Mouse (Mus musculus) heart, adult 2 months (tissue): Measurements from ENCODE around the gene Ezh2. TPM values are rescaled to one million over a fixed set of nuclear protein-coding genes. Genes with fewer than 3 reads are reported as not detected.
A peak's percentile ranks its signal among the peaks of the same experiment; 100 is the strongest.

ENCODE experiments used
- DNase-seq, 2 experiments: peaks; one replicate each; pipeline ENCODE4 v3.0.0; 2021
- H3K27ac ChIP-seq: fragments of 200-600 bp; 2 replicates; pipeline ENCODE4 v1.8.1; 2022
- H3K27me3 ChIP-seq: fragments of 200-500 bp; 2 replicates; pipeline ENCODE4 v1.6.1; 2012; ENCODE audit warnings: mild to moderate bottlenecking, low read length, inconsistent platforms, mixed read lengths; ENCODE audit not compliant: control insufficient read depth, insufficient read depth
- H3K36me3 ChIP-seq: fragments of 200-500 bp; 2 replicates; pipeline ENCODE4 v1.6.1; 2012; ENCODE audit warnings: low read length, inconsistent platforms; ENCODE audit not compliant: control insufficient read depth, insufficient read depth
- H3K4me1 ChIP-seq: fragments of 200-500 bp; 2 replicates; pipeline ENCODE4 v1.6.1; 2011; ENCODE audit warnings: low read length; ENCODE audit not compliant: control insufficient read depth, insufficient read depth
- H3K4me3 ChIP-seq: fragments of 200-600 bp; 2 replicates; pipeline ENCODE4 v1.8.1; 2022
- H3K79me2 ChIP-seq: fragments of 200-500 bp; replicated peaks from 2 replicates; pipeline ENCODE4 v1.6.1; 2012; ENCODE audit warnings: mild to moderate bottlenecking, inconsistent platforms, low read length, moderate library complexity, mixed read lengths; ENCODE audit not compliant: control insufficient read depth, insufficient read depth
- H3K9ac ChIP-seq: fragments of 200-500 bp; 2 replicates; pipeline ENCODE4 v1.6.1; 2012; ENCODE audit warnings: low read depth, mild to moderate bottlenecking, control low read depth, inconsistent platforms, low read length, mixed read lengths
- CTCF ChIP-seq: fragments of 200-600 bp; IDR thresholded peaks from 2 replicates; pipeline ENCODE4 v1.8.1; 2022; ENCODE audit warnings: antibody characterized with exemption, mild to moderate bottlenecking, moderate library complexity
- EP300 ChIP-seq: fragments of 200-500 bp; IDR thresholded peaks from 2 replicates; pipeline ENCODE4 v1.6.1; 2011; ENCODE audit warnings: low read depth, low read length, control low read depth; ENCODE audit not compliant: insufficient read depth
- POLR2A ChIP-seq: fragments of 200-500 bp; IDR thresholded peaks from 2 replicates; pipeline ENCODE4 v1.6.1; 2011; ENCODE audit warnings: mild to moderate bottlenecking, low read depth, low read length, control low read depth; ENCODE audit not compliant: insufficient read depth
- WGBS: fragments of 180-500 bp; shearing (Covaris S2); methylation state at CpG from one replicate; pipeline ENCODE4 v1.1.7; 2018; 5-methylcytosine and 5-hydroxymethylcytosine counted together
- intact Hi-C: fragments of 180-260 bp; cut with DNase I; formaldehyde crosslinking; loops from one replicate; pipeline ENCODE4 v1.15.1; 2025
- polyA plus RNA-seq: library from polyadenylated mRNA; depleted of rRNA; stranded (reverse); fragments of >200 nt; gene quantifications from 2 replicates; pipeline ENCODE4 v1.2.3, GENCODE M21; 2012
- total RNA-seq, 2 experiments: library from RNA; stranded (reverse); gene quantifications; 2 replicates each; pipeline ENCODE4 v1.2.3; 2021

The Ezh2 gene
- total and polyA plus RNA-seq, 3 experiments, result 3.9 to 9.6 (median 9.2) TPM

DNA sequence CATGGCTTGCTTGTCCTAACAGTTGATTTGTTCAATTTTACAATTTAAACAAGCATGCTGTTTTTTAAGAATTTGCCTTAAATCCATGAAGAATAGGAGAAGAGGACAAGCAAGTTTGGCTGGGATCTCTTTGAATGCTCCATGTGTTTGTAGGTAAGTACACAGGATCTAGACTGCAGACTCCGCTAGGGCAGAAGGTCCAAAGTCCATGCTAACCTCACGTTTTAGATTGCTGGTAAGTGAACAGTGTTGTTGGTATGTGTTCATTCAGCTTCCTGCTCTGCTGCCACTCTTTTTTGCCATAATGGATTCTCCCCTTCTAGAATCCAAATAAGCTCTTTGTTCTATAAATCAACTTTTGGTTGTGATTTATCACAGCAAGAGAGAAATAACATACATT is 68.0 kb downstream of the Ezh2 start:
- H3K79me2 ChIP-seq, result no peaks in the 10 kb centered on the region
- 79% methylated on average over 2 of the region's 2 CpGs for WGBS
- peaks cover 8% of the 10 kb centered on the region for H3K36me3 ChIP-seq
- H3K4me1 ChIP-seq, result no peaks in the 10 kb centered on the region
- DNase-seq, result no peak
- H3K27ac ChIP-seq, result no peak overlapping the region
- TF ChIP-seq POLR2A (no peak), CTCF (no peak), EP300 (no peak)
- no peak overlapping the region for H3K4me3 ChIP-seq
- no peak overlapping the region for H3K9ac ChIP-seq
- H3K27me3 ChIP-seq, result no peaks in the 10 kb centered on the region
- intact Hi-C loops, result no loop called here

DNA sequence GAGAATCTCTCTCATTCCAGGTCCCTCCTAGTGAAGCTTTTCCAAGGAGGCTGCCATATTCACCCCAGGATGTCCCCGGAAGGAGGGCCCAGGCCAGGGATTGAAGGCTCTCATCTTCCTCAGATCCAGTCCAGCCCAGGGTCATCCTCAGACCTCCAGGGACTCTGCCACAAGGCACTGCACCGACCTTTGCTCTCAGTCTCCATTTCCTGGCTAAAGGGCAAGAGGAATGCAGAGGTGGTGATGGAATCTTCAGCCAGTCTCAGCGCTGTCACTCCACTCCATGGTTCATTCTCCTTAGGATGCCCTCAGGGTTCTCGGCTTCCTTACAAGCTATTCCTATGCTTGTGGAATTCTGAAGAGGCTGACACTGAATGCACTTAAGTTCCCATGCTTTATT is 68.7 kb downstream of the Ezh2 start:
- H3K36me3 ChIP-seq, result peaks cover 8% of the 10 kb centered on the region
- H3K79me2 ChIP-seq, result no peaks in the 10 kb centered on the region
- H3K9ac ChIP-seq, result no peak overlapping the region
- H3K27me3 ChIP-seq, result no peaks in the 10 kb centered on the region
- H3K4me3 ChIP-seq, result no peak overlapping the region
- no peak overlapping the region for H3K27ac ChIP-seq
- no peak for DNase-seq
- 69% methylated on average over 4 of the region's 4 CpGs for WGBS
- no peaks in the 10 kb centered on the region for H3K4me1 ChIP-seq
- intact Hi-C loops, result no loop called here
- TF ChIP-seq CTCF (no peak), POLR2A (no peak), EP300 (no peak)

DNA sequence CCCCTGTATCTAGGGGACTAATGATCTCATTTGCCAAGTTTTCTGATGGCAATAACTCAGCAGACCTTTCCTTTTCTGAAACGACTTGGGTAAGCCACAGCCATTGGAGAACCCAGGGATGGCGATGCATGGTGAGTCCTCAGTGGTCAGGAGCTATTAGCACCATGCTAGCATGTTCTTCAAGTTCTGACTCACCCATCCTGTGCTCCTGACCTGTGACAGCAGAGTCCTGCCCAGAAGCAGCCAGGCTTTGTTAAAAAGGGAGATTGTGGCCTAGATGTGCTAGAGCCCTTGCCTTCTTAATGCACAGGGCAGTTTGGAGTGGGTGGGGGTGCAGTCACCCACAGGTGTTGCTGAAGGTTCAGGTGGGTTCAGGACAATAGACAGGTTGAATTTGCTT is 70.1 kb downstream of the Ezh2 start:
- no peaks in the 10 kb centered on the region for H3K4me1 ChIP-seq
- intact Hi-C loops, result no loop called here

DNA sequence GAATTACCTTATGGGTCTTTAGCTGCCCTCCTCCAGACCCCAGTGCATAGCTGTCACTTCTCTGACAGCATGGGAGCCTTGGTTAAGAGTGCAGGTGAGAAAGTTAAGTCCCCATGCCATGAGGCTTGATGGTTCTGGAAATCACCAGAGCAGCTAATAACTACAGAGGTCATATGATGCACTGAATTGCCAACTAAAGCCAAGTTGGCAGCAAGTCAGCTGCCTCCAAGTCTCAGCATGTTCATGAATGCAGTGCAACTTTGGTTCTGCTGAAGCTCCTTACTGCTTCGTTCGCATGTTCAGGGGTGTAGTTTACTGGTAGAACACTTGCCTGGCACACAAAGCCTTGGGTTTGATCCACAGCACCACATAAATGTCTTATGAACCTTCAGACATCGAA is 72.7 kb downstream of the Ezh2 start:
- TF ChIP-seq POLR2A, result no peak
- no peak for TF ChIP-seq EP300
- no peak for TF ChIP-seq CTCF
- Histone ChIP-seq H3K79me2 (no peaks in the 10 kb centered on the region), H3K27me3 (no peaks in the 10 kb centered on the region), H3K27ac (no peak overlapping the region), H3K4me3 (no peak overlapping the region), H3K4me1 (no peaks in the 10 kb centered on the region), H3K36me3 (peaks cover 7% of the 10 kb centered on the region), H3K9ac (no peak overlapping the region)
- WGBS, result 87% methylated on average over 3 of the region's 3 CpGs
- intact Hi-C loops, result no loop called here
- DNase-seq, result peak in 1 of 2 experiments; percentile 23

More for the DNA sequence above, 70.1 kb downstream of the Ezh2 start:
- TF ChIP-seq POLR2A (no peak), EP300 (no peak), CTCF (no peak)
- H3K36me3 ChIP-seq, result peaks cover 8% of the 10 kb centered on the region
- DNase-seq, result no peak
- no peaks in the 10 kb centered on the region for H3K79me2 ChIP-seq
- H3K27ac ChIP-seq, result no peak overlapping the region
- no peak overlapping the region for H3K9ac ChIP-seq
- 77% methylated on average over 2 of the region's 2 CpGs for WGBS
- no peaks in the 10 kb centered on the region for H3K27me3 ChIP-seq
- no peak overlapping the region for H3K4me3 ChIP-seq

DNA sequence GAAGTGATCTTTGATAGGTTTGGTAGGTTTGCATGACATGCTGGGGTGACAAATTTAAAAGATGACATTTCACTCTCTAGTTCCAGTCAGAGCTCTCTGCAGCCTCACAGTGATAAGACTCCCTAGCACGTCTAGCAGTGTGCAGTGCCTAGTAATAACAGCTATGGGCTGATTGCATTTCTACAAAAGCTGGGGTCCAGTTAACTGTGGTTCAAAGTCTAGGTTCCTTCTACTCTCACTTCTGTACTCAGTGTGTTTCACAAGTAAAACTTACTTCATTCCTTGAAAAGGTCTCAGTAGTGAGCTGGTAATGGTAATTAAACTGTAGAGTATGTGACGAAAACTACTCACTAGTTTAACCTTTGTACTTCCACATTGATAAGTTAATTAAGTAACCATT is 75.1 kb downstream of the Ezh2 start:
- Histone ChIP-seq H3K36me3 (peaks cover 4% of the 10 kb centered on the region), H3K27me3 (no peaks in the 10 kb centered on the region), H3K4me1 (no peaks in the 10 kb centered on the region), H3K79me2 (no peaks in the 10 kb centered on the region), H3K9ac (no peak overlapping the region), H3K4me3 (no peak overlapping the region), H3K27ac (no peak overlapping the region)
- DNase-seq, result no peak
- intact Hi-C loops, result no loop called here
- no peak for TF ChIP-seq CTCF
- TF ChIP-seq POLR2A, result no peak
- TF ChIP-seq EP300, result no peak
- WGBS, result 86% methylated on average over 2 of the region's 2 CpGs

DNA sequence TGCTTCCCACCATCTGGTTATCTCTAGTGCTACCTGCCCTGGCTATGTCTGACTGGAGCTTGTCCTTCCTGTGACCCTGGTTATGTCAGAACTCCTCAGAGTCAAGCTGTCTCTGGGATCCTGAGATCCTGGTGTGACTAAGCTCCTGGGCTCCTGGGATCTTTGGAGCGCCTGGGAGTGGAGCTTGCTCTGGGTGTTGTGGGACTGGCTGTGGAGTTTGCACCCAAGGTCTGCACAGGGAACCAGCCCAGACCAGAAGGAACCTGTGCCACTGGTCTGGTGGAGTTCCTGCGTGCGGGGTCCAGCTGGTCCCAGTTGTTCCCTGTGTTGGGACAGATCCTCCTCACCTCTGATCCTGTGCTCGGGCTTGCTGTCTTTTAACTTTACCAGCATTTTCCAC is 100.6 kb downstream of the Ezh2 start:
- WGBS, result 83% methylated on average over 4 of the region's 4 CpGs
- H3K4me3 ChIP-seq, result no peak overlapping the region
- H3K36me3 ChIP-seq, result peaks cover 3% of the 10 kb centered on the region
- H3K27me3 ChIP-seq, result no peaks in the 10 kb centered on the region
- no peak for DNase-seq
- intact Hi-C loops, result no loop called here
- H3K4me1 ChIP-seq, result no peaks in the 10 kb centered on the region
- H3K79me2 ChIP-seq, result no peaks in the 10 kb centered on the region
- no peak for TF ChIP-seq POLR2A
- TF ChIP-seq CTCF, result no peak
- no peak for TF ChIP-seq EP300
- no peak overlapping the region for H3K9ac ChIP-seq
- H3K27ac ChIP-seq, result no peak overlapping the region
